Mouse (Mus musculus): ENCODE measurements at regions not wholly inside any gene's neighbourhood (a gene's known extent, or its start where the extent isn't known, plus 50 kb on each side); places are given as distances from the start of the nearest gene placed in this dataset.
"Not testable (repeated sequence)": the region's sequence is repeated elsewhere in the genome, so short reads cannot be mapped to it uniquely, and the experiment has no call there.

DNA sequence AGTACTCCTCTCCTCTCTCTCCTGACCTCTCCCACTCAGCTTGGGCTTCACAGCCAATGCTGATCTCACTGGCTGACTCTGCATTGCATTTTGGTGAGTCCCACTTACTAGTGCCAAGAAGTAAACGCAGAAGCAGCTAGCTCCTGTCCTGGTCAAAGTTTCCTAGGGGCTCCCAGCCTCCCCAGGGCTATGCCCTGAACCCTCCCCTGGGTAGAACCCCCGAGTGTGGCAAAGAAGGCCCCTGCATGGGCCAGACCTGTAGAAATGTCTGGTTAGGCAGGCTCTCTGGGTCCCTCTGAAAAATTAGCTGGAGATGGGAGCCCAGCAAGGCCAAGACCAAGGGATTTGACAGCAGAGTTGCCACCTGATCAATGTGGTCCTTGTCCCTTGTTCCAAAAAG is 454.3 kb downstream of the Gm10330 start:
- not testable (repeated sequence) for H3K36me3 ChIP-seq (ENCODE audit: control insufficient read depth, insufficient read depth)
- WGBS, result 26% methylated on average over 2 of the region's 2 CpGs

GRCm38 (mm10) chr12:23315186-23315585 is 464.9 kb downstream of the Gm10330 start:
- WGBS, result under 1% methylated on average over 23 of the region's 38 CpGs
- not testable (repeated sequence) for H3K9me3 ChIP-seq (replicated peaks; ENCODE audit: control insufficient read depth, low read length); H3K36me3 ChIP-seq (ENCODE audit: control insufficient read depth, insufficient read depth); H3K27me3 ChIP-seq (ENCODE audit: control insufficient read depth, insufficient read depth, low read length); H3K9ac ChIP-seq (ENCODE audit: low read length); H3K4me1 ChIP-seq (ENCODE audit: control insufficient read depth, insufficient read depth, low read length); H3K27ac ChIP-seq (ENCODE audit: low read length)
- H3K4me2 ChIP-seq (ENCODE audit: low read depth, low read length), result peak overlapping the region; percentile 46
- 0 out of 2 replicates have a peak, but pooled peaks have one; percentile 23 for ATAC-seq (replicated peaks; ENCODE audit: extremely low read depth, insufficient read depth, low FRiP score)
- H3K4me3 ChIP-seq (ENCODE audit: low read length), result peak overlapping the region; percentile 39

More for the DNA sequence above, 454.3 kb downstream of the Gm10330 start:
- H3K4me3 ChIP-seq (ENCODE audit: low read length); H3K27ac ChIP-seq (ENCODE audit: low read length); ATAC-seq (replicated peaks; ENCODE audit: extremely low read depth, insufficient read depth, low FRiP score); H3K4me1 ChIP-seq (ENCODE audit: control insufficient read depth, insufficient read depth, low read length); H3K9me3 ChIP-seq (replicated peaks; ENCODE audit: control insufficient read depth, low read length); H3K4me2 ChIP-seq (ENCODE audit: low read depth, low read length); H3K27me3 ChIP-seq (ENCODE audit: control insufficient read depth, insufficient read depth, low read length); H3K9ac ChIP-seq (ENCODE audit: low read length): not testable (repeated sequence)

Measured in heart, embryonic 16.5 days (tissue).